Mouse (Mus musculus) ES-Bruce4 (cell line): Measurements from ENCODE around the gene Vmn2r105.

ENCODE experiments used
- CTCF ChIP-seq: IDR thresholded peaks from one replicate; pipeline ENCODE4 v1.8.1; 2011; ENCODE audit warnings: low read depth, low read length
- POLR2A ChIP-seq: IDR thresholded peaks from one replicate; pipeline ENCODE4 v1.8.1; 2011; ENCODE audit warnings: low read length; ENCODE audit not compliant: insufficient read depth

DNA sequence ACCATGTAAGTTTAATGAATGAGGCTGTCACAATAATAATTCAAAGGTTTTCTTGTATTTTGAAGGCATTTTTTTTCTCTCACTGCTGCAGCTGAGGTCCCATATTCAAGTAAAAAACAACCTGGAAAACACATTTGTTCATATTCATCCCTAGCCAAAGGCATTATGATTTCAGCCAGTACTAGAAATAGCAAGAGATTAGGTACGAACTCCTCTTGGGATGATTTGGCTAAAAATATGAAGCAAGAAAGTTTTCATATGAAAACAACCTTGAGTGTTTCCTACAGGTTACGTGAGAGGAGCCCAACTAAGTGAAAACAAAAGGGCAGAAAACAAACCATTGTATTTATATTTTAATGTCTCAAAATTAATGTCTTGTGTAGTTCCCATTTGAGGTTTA lies at the start of gene Vmn2r105:
- TF ChIP-seq POLR2A (no peak), CTCF (no peak)
